ENCODE assay signal across 23 mouse cellular contexts in genomic region chr1:121468271-121468670, GRCm38 (mm10). TPM values are rescaled to one million over a fixed set of nuclear protein-coding genes. Genes with fewer than 3 reads are reported as not detected.
DNase-seq lines count a peak whose midpoint lies in the region; ATAC-seq lines count a peak whose summit lies in the region.
"Had no signal": no experiment of that assay in that cellular context is flagged by ENCODE, and none has a peak within 500 bp of the region (broad histone marks: within the 10 kb centered on the region; RNA-seq: fewer than 3 reads in every experiment).

No protein-coding gene starts in this region.

- intact Hi-C loops in heart, postnatal 36 days (cut with DNase I): no loop called here

- peak; percentile 21 to 30 for DNase-seq in heart, adult 18-20 months
- DNase-seq in heart, postnatal 36 days: no peak
- peak; percentile 11 to 16 for DNase-seq in kidney, adult 8-10 months
- DNase-seq in kidney, postnatal 4 days: no peak
- peak; percentile 12 for DNase-seq in adipocyte (ENCODE audit: low spot score)
- DNase-seq in kidney, postnatal 14 days: peak; percentile 7
- DNase-seq in c-Kit-positive CD71-positive TER-119-positive erythroid progenitor cells, embryonic 14.5 days (ENCODE audit: low spot score): no peak
- DNase-seq: adrenal gland, postnatal 14 days; cerebellum, adult 11 months; cerebellum, adult 8-10 months; cerebellum, postnatal 14 days; embryo, embryonic 11 days; gastrocnemius, postnatal 10 days had no signal

- ATAC-seq in activated CD4-positive, CD25-positive, alpha-beta regulatory T cell, adult 4 months: no peak
- ATAC-seq: forebrain, embryonic 16.5 days; intestine, embryonic 15.5 days had no signal

RNA-seq across cellular contexts. Expression of gene Ccdc93, which starts 37.4 kb away (rescaled TPM):
- total RNA-seq in heart, adult 18-20 months (2021): 10 to 100 TPM; 14.5 to 15.0 TPM
- total RNA-seq in heart, postnatal 36 days (2021): 10 to 100 TPM; 12.4 to 14.5 TPM
- 10 to 100 TPM; 15.2 to 17.5 TPM for polyA plus RNA-seq in activated CD4-positive, CD25-positive, alpha-beta regulatory T cell, adult 4 months (2017; shearing (Covaris generic))

RNA-seq across cellular contexts. Expression of gene Htr5b, which starts 60.0 kb away (rescaled TPM):
- total RNA-seq in heart, adult 18-20 months (2021): not detected
- total RNA-seq in heart, postnatal 36 days (2021): not detected
- polyA plus RNA-seq in activated CD4-positive, CD25-positive, alpha-beta regulatory T cell, adult 4 months (2017; shearing (Covaris generic)): not detected
- total RNA-seq: adrenal gland, adult 18-20 months; adrenal gland, postnatal 14 days; CH12.LX; common myeloid progenitor, adult 5-6 weeks; gastrocnemius, postnatal 10 days; heart, postnatal 10 days; hematopoietic stem cell, adult 5-6 weeks had no signal
- polyA plus RNA-seq: forebrain, embryonic 12.5 days; heart, embryonic 14.5 days had no signal

Comparison
In these comparisons a context has a peak if more than half of its experiments do, and no peak if none do; other contexts are left out.
1. DNase-seq: peak in heart, adult 18-20 months (2 of 2), kidney, adult 8-10 months (2 of 2), adipocyte (single experiment) and kidney, postnatal 14 days (single experiment); none in heart, postnatal 36 days (0 of 2), kidney, postnatal 4 days (0 of 2) and c-Kit-positive CD71-positive TER-119-positive erythroid progenitor cells, embryonic 14.5 days (single experiment).